Mouse (Mus musculus) brain, embryonic 14.5 days (tissue): ENCODE measurements around the gene Olfr767. TPM values are rescaled to one million over a fixed set of nuclear protein-coding genes. Genes with fewer than 3 reads are reported as not detected.
A peak's percentile ranks its signal among the peaks of the same experiment; 100 is the strongest.
"Not testable (repeated sequence)": the region's sequence is repeated elsewhere in the genome, so short reads cannot be mapped to it uniquely, and the experiment has no call there.

Experiments
- DNase-seq: peaks from one replicate; pipeline ENCODE4 v3.0.0-alpha.2; 2011; ENCODE audit warnings: low read depth
- CTCF ChIP-seq: fragments of 200-500 bp; IDR thresholded peaks from 2 replicates; pipeline ENCODE4 v1.5.1; 2012; ENCODE audit warnings: inconsistent platforms, mild to moderate bottlenecking, moderate library complexity, borderline replicate concordance; ENCODE audit not compliant: insufficient read depth, insufficient read length; ENCODE audit errors: extremely low read depth
- POLR2A ChIP-seq: fragments of 200-500 bp; IDR thresholded peaks from 2 replicates; pipeline ENCODE4 v1.6.1; 2012; ENCODE audit warnings: mild to moderate bottlenecking, inconsistent platforms, borderline replicate concordance; ENCODE audit not compliant: poor library complexity, insufficient read depth, insufficient read length, severe bottlenecking; ENCODE audit errors: extremely low read depth
- polyA plus RNA-seq: library from polyadenylated mRNA; depleted of rRNA; stranded (reverse); fragments of >200 nt; gene quantifications from 2 replicates; pipeline ENCODE4 v1.2.3, GENCODE M21; 2012; rRNA removed

The Olfr767 gene
- not detected in 2 replicates for polyA plus RNA-seq

GRCm38 (mm10) chr10:129082810-129083209, at the start of gene Olfr767:
TSS of gene Olfr767 (minus strand) at chr10:129082910.
- DNase-seq = not testable (repeated sequence)

DNA sequence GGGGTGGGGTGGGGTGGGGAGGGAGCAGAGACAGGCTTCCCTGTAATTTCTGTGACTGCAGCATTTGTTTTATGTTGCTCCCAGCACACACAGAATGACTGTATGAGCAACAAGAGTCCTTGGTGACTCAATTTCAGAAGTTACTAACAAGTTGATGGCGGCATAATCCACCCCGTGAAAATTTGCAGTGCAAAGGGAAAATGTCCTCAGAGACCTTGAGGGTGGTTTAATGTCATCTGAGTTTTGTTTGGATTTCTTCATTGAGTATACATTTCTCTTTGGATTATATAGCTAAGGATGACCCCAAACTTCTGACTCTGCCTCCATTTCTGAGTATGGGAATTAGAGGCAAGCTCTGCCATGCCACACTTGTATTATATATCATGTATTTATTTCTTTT, 35.1 kb upstream of the Olfr767 start, which contains the start of gene Olfr769:
Olfr769 (minus strand) TSS at position 101 of the 400 bp plus-strand sequence.
- no peak for TF ChIP-seq CTCF
- no peak for TF ChIP-seq POLR2A
- DNase-seq = no peak

DNA sequence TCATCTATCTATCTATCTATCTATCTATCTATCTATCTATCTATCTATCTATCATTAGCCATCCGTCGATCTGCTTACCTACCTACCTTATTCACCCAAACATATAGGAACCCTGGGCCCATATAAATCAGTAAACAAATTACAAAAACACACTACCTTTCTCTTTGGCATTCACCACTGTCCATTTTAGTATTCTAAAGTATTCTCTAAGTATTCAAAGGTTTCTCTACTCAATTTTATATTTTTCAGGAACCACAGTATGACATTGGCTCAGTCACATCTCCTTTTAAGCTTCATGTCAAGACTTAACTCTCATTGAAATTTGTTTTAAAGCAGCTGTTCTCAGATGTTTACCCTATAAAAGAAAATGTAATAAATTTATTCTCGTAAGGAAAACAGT, 32.4 kb upstream of the Olfr767 start:
- no peak for DNase-seq
- TF ChIP-seq CTCF = no peak
- no peak for TF ChIP-seq POLR2A

DNA sequence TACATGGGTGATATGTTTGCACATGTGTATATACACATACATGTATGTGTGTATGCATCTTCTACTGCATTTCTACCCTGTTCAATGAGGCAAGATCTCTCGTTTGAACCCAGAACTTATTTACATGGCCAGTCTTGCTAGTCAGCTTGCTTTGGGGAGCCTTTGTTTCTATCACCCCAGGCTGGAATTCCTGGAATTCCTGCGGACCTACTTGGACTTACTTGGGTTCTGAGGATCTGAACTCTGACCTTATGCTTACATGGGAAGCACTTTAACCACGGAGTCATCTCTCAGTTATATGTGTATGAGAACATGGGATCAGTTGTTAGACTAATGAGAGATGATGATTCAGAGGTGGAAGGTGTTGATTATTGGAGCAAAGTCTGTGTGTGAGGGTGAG, 18.5 kb upstream of the Olfr767 start:
- DNase-seq = no peak
- TF ChIP-seq POLR2A = no peak
- TF ChIP-seq CTCF = no peak

- no peak for DNase-seq
- TF ChIP-seq CTCF = no peak
- no peak for TF ChIP-seq POLR2A
Observed at GRCm38 (mm10) chr10:129099275-129099674, 16.6 kb upstream of the Olfr767 start, which contains the start of gene Olfr768. TSS of gene Olfr768 (minus strand) at chr10:129099375.

- TF ChIP-seq POLR2A = no peak
- no peak for TF ChIP-seq CTCF
- DNase-seq = peak; percentile 13
Observed at GRCm38 (mm10) chr10:129068877-129069276, 13.8 kb downstream of the Olfr767 start, which contains the start of gene Olfr766-ps1. TSS of gene Olfr766-ps1 (minus strand) at chr10:129068977.

GRCm38 (mm10) chr10:129049898-129050297, 32.8 kb downstream of the Olfr767 start, which contains the start of gene Olfr765:
TSS of gene Olfr765 (minus strand) at chr10:129049998.
- DNase-seq = not testable (repeated sequence)

GRCm38 (mm10) chr10:129039796-129040195, 42.9 kb downstream of the Olfr767 start, which contains the start of gene Olfr764-ps1:
TSS of gene Olfr764-ps1 (minus strand) at chr10:129039896.
- no peak for DNase-seq
- TF ChIP-seq POLR2A (no peak), CTCF (no peak)

- no peak for TF ChIP-seq CTCF
- TF ChIP-seq POLR2A = no peak
- no peak for DNase-seq
Observed at GRCm38 (mm10) chr10:129028343-129028742, 54.4 kb downstream of the Olfr767 start.

DNA sequence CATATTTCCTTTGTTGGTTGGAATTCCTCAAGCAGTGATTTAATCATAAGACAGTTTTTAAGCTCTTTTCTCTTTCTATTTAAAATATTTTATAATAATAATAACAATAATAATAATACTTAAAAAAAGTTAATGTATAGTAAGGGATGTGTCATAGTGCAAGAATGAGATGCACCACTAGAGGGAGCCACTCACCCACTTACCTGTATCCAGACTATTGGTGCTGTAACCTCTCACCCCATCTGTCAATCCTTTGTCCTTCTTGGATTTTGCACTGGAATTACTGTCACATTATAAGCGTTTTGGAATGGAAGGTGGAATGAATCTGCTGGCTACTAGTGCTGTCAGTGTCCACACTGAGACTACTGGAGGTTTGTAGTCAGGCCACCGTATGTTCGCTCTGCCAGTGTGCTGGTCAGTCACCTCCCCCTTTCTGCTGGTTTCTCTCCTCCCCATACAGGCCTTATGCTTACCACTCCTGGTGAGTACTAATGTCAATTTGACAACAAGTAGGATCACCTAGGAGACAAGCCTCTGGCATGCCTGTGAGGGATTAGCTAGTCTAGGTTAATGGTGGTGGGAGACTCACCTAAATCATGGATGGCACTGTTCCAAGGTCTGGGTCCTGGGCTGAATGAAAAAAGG, 56.6 kb downstream of the Olfr767 start:
- DNase-seq = peak; percentile 72
- TF ChIP-seq POLR2A = no peak
- TF ChIP-seq CTCF = peak; percentile 71

Other genes starting within 250 kb of the Olfr767 start
- gene Gdf11, start 191.2 kb downstream of the Olfr767 start, polyA plus RNA-seq = 10.1 and 17.4 TPM in 2 replicates
- 59.6 and 74.0 TPM in 2 replicates for gene Cd63, start 181.9 kb downstream of the Olfr767 start, polyA plus RNA-seq
- 21.7 and 23.6 TPM in 2 replicates for gene Rdh5, start 160.0 kb downstream of the Olfr767 start, polyA plus RNA-seq
- gene Bloc1s1, start 158.9 kb downstream of the Olfr767 start, polyA plus RNA-seq = 269 and 298 TPM in 2 replicates
- gene Itga7, start 149.1 kb downstream of the Olfr767 start, polyA plus RNA-seq = 5.8 and 7.1 TPM in 2 replicates
- 0.08 TPM in 1 of 2 replicates, not detected in the other for gene Mettl7b, start 121.9 kb downstream of the Olfr767 start, polyA plus RNA-seq
- gene Olfr9, start 93.5 kb downstream of the Olfr767 start, polyA plus RNA-seq = not detected in 2 replicates
- gene Olfr763, start 72.1 kb downstream of the Olfr767 start, polyA plus RNA-seq = not detected in 2 replicates
- not detected in 2 replicates for gene Olfr764-ps1, start 43.0 kb downstream of the Olfr767 start, polyA plus RNA-seq
- gene Olfr765, start 32.9 kb downstream of the Olfr767 start, polyA plus RNA-seq = not detected in 2 replicates
- not detected in 2 replicates for gene Olfr766-ps1, start 13.9 kb downstream of the Olfr767 start, polyA plus RNA-seq
- not detected in 2 replicates for gene Olfr768, start 16.5 kb upstream of the Olfr767 start, polyA plus RNA-seq
- not detected in 2 replicates for gene Olfr769, start 35.0 kb upstream of the Olfr767 start, polyA plus RNA-seq
- not detected in 2 replicates for gene Olfr770, start 56.1 kb upstream of the Olfr767 start, polyA plus RNA-seq
- not detected in 2 replicates for gene Olfr771, start 81.8 kb upstream of the Olfr767 start, polyA plus RNA-seq
- not detected in 2 replicates for gene Olfr772, start 95.0 kb upstream of the Olfr767 start, polyA plus RNA-seq
- gene Olfr773, start 104.5 kb upstream of the Olfr767 start, polyA plus RNA-seq = not detected in 2 replicates
- not detected in 2 replicates for gene Olfr774, start 153.3 kb upstream of the Olfr767 start, polyA plus RNA-seq
- not detected in 2 replicates for gene Olfr775, start 165.5 kb upstream of the Olfr767 start, polyA plus RNA-seq
- gene Olfr776, start 176.2 kb upstream of the Olfr767 start, polyA plus RNA-seq = not detected in 2 replicates
- gene Olfr777, start 188.6 kb upstream of the Olfr767 start, polyA plus RNA-seq = not detected in 2 replicates
- gene Olfr780, start 235.2 kb upstream of the Olfr767 start, polyA plus RNA-seq = not detected in 2 replicates
- not detected in 2 replicates for gene Olfr781, start 245.9 kb upstream of the Olfr767 start, polyA plus RNA-seq